Mouse (Mus musculus) Muller cell, postnatal 12 days (primary cell): ENCODE measurements around the gene Samd4b.
A peak's percentile ranks its signal among the peaks of the same experiment; 100 is the strongest.
"Not testable (repeated sequence)": the region's sequence is repeated elsewhere in the genome, so short reads cannot be mapped to it uniquely, and the experiment has no call there.

Experiments
- DNase-seq: peaks from one replicate; pipeline ENCODE4 v3.0.0-alpha.2; 2015; ENCODE audit errors: inconsistent ontology term

Samd4b gene

GRCm38 (mm10) chr7:28561967-28562366, 36.0 kb downstream of the Samd4b start:
- no peak for DNase-seq

GRCm38 (mm10) chr7:28560856-28561255, 37.1 kb downstream of the Samd4b start:
- DNase-seq = no peak

- DNase-seq = peak; percentile 30
These were observed 39.5 kb downstream of the Samd4b start for GRCm38 (mm10) chr7:28558486-28558885.

GRCm38 (mm10) chr7:28557708-28558107, 40.2 kb downstream of the Samd4b start:
- no peak for DNase-seq

GRCm38 (mm10) chr7:28557069-28557468, 40.9 kb downstream of the Samd4b start:
- DNase-seq = no peak

- DNase-seq = no peak
These were observed 41.9 kb downstream of the Samd4b start for GRCm38 (mm10) chr7:28555939-28556535.

GRCm38 (mm10) chr7:28553076-28553475, 44.9 kb downstream of the Samd4b start:
- DNase-seq = no peak

GRCm38 (mm10) chr7:28547628-28548027, 50.3 kb downstream of the Samd4b start:
- DNase-seq = no peak

- no peak for DNase-seq
These were observed 50.8 kb downstream of the Samd4b start, which contains the start of gene Nccrp1 for GRCm38 (mm10) chr7:28547154-28547553. Nccrp1 (minus strand) TSS chr7:28547254.

- no peak for DNase-seq
These were observed 51.3 kb downstream of the Samd4b start for GRCm38 (mm10) chr7:28546649-28547048.

- no peak for DNase-seq
These were observed 52.1 kb downstream of the Samd4b start for GRCm38 (mm10) chr7:28545891-28546210.

GRCm38 (mm10) chr7:28545048-28545890, 52.7 kb downstream of the Samd4b start:
- no peak for DNase-seq

GRCm38 (mm10) chr7:28544051-28544601, 53.8 kb downstream of the Samd4b start:
- DNase-seq = no peak

- DNase-seq = no peak
These were observed 57.4 kb downstream of the Samd4b start, which contains the start of gene Sycn for GRCm38 (mm10) chr7:28540526-28540925. Sycn (plus strand) TSS chr7:28540885.

- not testable (repeated sequence) for DNase-seq
These were observed 59.1 kb downstream of the Samd4b start for GRCm38 (mm10) chr7:28538886-28539285.

- no peak for DNase-seq
These were observed 65.9 kb downstream of the Samd4b start for GRCm38 (mm10) chr7:28532005-28532404.

- DNase-seq = peak; percentile 77
These were observed 69.8 kb downstream of the Samd4b start for GRCm38 (mm10) chr7:28527922-28528719.

- not testable (repeated sequence) for DNase-seq
These were observed 75.4 kb downstream of the Samd4b start, which contains the start of gene Ifnl3 for GRCm38 (mm10) chr7:28522536-28522935. Ifnl3 (plus strand) TSS chr7:28522836.

- DNase-seq = no peak
These were observed 86.5 kb downstream of the Samd4b start for GRCm38 (mm10) chr7:28511441-28511840.

GRCm38 (mm10) chr7:28510405-28510974, 87.5 kb downstream of the Samd4b start, which contains the start of gene Ifnl2:
Ifnl2 (minus strand) TSS chr7:28510455.
- DNase-seq = not testable (repeated sequence)

GRCm38 (mm10) chr7:28509121-28509520, 88.8 kb downstream of the Samd4b start:
- not testable (repeated sequence) for DNase-seq
